Mouse (Mus musculus): ENCODE results near the gene Klhl12. TPM values are rescaled to one million over a fixed set of nuclear protein-coding genes. Genes with fewer than 3 reads are reported as not detected.
"Not testable (repeated sequence)": the region's sequence is repeated elsewhere in the genome, so short reads cannot be mapped to it uniquely, and the experiment has no call there.

The Klhl12 gene
- polyA plus RNA-seq, 1 experiment from 2014 or later, result 35.0 TPM

DNA sequence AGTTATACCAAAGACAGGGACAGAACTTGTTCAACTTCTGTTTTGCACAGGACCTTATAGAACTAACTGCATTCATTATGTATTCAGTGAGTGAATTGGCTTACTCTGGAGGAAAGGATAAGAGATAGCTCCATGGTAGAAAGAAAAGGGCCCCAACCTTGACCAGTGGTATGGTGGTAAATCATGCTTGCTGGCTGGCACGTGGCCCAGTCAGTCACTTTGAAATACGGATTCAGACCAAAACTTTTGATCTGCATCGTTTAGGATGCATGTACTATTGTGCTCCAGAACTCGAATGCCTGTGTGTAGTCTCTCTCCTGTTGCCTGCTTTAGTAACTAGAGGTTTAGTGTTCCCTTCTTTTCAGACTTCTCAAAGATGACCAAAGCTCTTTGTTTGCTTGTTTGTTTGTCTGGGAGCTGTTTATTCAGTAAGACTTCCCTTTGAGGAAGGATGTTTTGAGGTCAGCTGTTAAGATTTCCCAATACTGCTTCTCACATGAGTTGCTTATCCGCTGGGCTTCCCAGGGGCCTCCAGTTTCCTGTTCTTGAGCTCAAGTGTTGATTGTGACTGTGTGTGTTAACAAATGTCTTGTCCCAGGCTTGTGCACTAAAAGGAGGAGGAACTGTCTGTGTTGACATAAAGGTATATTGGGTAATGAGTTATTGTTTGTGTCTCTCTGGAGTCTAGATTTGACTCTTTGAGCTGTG lies 35.4 kb upstream of the Klhl12 start:
- H3K27ac ChIP-seq, result peak overlapping the region; percentile 35; the same call in 1 of the 2 replicates
- H3K4me3 ChIP-seq (replicated peaks), result no peak overlapping the region
- no peak overlapping the region; the same call in 1 of the 2 replicates for H3K4me2 ChIP-seq
- H3K36me3 ChIP-seq, result peaks cover 28% of the 10 kb centered on the region
- H3K9ac ChIP-seq (replicated peaks), result no peak overlapping the region
- no peak for ATAC-seq (ENCODE audit: insufficient number of reproducible peaks, insufficient read depth, low FRiP score, low TSS enrichment, low read depth)
- no peaks in the 10 kb centered on the region for H3K27me3 ChIP-seq
- H3K4me1 ChIP-seq (replicated peaks), result peaks cover 50% of the 10 kb centered on the region
- WGBS, result 61% methylated on average over 5 of the region's 5 CpGs
- no peaks in the 10 kb centered on the region for H3K9me3 ChIP-seq

DNA sequence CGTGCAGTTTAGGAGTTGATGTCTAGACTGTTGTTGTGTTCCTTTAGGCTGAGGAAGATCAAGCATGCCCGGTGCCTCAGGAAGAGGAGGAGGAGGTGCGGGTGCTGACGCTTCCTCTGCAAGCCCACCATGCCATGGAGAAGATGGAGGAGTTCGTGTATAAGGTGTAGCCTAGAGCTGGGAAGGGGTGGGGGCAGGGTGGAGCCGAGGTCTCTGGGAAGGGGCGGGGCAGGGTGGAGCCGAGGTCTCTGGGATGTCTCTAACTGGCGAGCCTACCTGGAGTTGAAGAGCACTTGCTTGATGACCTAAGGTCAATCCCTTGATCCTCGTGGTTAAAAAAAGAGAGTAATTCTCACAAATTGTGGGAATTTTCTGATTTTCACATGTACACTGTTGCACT lies 31.4 kb upstream of the Klhl12 start:
- no peak for ATAC-seq (ENCODE audit: insufficient number of reproducible peaks, insufficient read depth, low FRiP score, low TSS enrichment, low read depth)
- H3K36me3 ChIP-seq, result peaks cover 64% of the 10 kb centered on the region
- H3K4me3 ChIP-seq (replicated peaks), result no peak overlapping the region
- H3K9me3 ChIP-seq, result no peaks in the 10 kb centered on the region
- H3K4me2 ChIP-seq, result no peak overlapping the region
- H3K4me1 ChIP-seq (replicated peaks), result peaks cover 23% of the 10 kb centered on the region
- WGBS, result 75% methylated on average over 10 of the region's 10 CpGs
- H3K27ac ChIP-seq, result no peak overlapping the region
- no peaks in the 10 kb centered on the region for H3K27me3 ChIP-seq
- H3K9ac ChIP-seq (replicated peaks), result no peak overlapping the region

DNA sequence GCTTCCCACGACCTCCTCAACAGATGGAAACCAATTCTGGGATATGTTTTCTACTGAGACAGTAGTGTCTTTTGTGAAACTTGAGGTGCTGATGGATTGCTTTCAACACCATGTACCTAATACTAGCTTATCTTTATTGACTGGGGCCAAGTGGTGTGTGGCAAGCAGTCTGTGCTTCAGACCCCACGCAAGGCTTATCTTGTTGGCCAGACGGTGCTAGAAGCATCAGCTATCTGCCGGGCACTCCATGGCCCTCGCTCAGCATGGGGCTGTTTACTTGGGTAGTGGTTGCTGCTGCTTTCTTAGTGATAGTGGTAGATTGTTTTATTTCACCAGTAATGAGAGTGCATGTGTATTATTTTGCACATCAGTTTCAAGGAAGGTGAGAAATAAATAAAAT lies 29.0 kb upstream of the Klhl12 start:
- Histone ChIP-seq H3K4me2 (no peak overlapping the region), H3K9ac (replicated peaks) (no peak overlapping the region), H3K36me3 (peaks cover 85% of the 10 kb centered on the region), H3K4me3 (replicated peaks) (no peak overlapping the region), H3K27me3 (no peaks in the 10 kb centered on the region), H3K9me3 (no peaks in the 10 kb centered on the region), H3K4me1 (replicated peaks) (peaks cover 3% of the 10 kb centered on the region; the same call in 1 of the 2 replicates), H3K27ac (no peak overlapping the region)
- WGBS, result 83% methylated on average over 5 of the region's 5 CpGs
- ATAC-seq (ENCODE audit: insufficient number of reproducible peaks, insufficient read depth, low FRiP score, low TSS enrichment, low read depth), result no peak

DNA sequence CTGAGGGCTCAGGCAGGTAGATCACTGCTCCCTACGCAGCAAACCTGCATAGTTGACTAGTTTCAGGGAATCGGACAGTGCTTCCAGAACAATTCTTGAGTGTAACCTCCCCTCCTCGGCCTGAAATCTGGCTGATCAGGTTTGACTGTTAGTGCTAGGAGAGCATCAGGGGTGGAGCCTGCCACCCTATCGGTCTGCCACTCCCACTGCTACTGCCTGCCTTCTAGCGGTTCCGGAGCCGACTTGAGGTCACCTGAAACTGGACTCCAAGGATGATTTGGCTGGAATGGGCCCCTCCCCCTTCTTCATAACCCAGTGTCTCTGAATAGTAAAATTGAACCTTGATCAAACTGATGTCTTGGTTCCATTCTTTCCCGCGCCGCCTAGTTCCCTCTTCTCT lies 22.3 kb upstream of the Klhl12 start:
- no peaks in the 10 kb centered on the region for H3K27me3 ChIP-seq
- H3K36me3 ChIP-seq, result peaks cover 54% of the 10 kb centered on the region
- no peak overlapping the region for H3K27ac ChIP-seq
- no peaks in the 10 kb centered on the region for H3K9me3 ChIP-seq
- H3K4me1 ChIP-seq (replicated peaks), result no peaks in the 10 kb centered on the region
- no peak overlapping the region for H3K4me2 ChIP-seq
- no peak overlapping the region for H3K4me3 ChIP-seq (replicated peaks)
- 87% methylated on average over 10 of the region's 10 CpGs for WGBS
- ATAC-seq (ENCODE audit: insufficient number of reproducible peaks, insufficient read depth, low FRiP score, low TSS enrichment, low read depth), result no peak
- H3K9ac ChIP-seq (replicated peaks), result no peak overlapping the region

DNA sequence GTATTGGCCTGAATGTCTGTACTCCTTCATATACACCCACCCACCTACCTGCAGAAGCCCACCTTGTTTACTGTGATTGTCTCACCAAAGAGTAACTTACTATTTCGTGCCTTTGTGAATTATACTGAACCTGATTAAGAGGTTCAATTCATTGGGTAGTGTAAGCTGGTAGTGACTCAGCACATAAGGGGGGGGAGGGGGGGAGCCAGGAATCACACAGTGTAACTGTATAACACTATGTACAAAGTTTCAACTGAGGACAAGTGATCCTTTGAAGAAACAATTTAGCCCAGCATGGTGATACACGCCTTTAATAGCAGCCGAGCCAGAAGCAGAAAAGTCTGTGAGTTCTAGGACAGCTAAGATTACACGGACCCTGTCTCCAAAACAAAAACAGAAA lies 21.9 kb upstream of the Klhl12 start:
- no peaks in the 10 kb centered on the region for H3K4me1 ChIP-seq (replicated peaks)
- H3K36me3 ChIP-seq, result peaks cover 50% of the 10 kb centered on the region
- H3K9me3 ChIP-seq, result no peaks in the 10 kb centered on the region
- H3K4me2 ChIP-seq, result no peak overlapping the region
- H3K27ac ChIP-seq, result no peak overlapping the region
- 88% methylated on average over 4 of the region's 4 CpGs for WGBS
- H3K27me3 ChIP-seq, result no peaks in the 10 kb centered on the region
- ATAC-seq (ENCODE audit: insufficient number of reproducible peaks, insufficient read depth, low FRiP score, low TSS enrichment, low read depth), result no peak
- H3K4me3 ChIP-seq (replicated peaks), result no peak overlapping the region
- H3K9ac ChIP-seq (replicated peaks), result no peak overlapping the region

DNA sequence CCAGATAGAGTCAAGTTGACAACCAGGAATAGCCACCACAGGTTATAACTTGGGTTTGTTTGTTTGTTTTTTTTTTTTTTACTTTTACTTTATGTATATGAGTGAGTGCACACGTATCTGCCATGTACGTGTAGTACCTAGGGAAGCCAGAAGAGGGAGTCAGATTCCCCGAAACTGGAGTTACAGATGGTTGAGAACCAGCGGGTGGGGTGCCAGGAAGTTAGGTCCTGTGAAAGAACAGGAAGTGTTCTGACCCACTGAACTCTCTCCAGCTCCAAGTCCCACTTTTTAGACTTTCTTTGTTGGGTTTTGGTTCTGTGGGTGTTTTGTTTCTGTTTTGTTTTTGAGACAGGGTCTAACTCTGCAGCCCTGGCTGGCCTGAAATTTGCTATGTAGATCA lies 19.9 kb upstream of the Klhl12 start:
- Histone ChIP-seq H3K9ac (replicated peaks) (no peak overlapping the region), H3K4me1 (replicated peaks) (no peaks in the 10 kb centered on the region), H3K9me3 (no peaks in the 10 kb centered on the region), H3K27ac (no peak overlapping the region), H3K4me2 (no peak overlapping the region), H3K27me3 (no peaks in the 10 kb centered on the region), H3K4me3 (replicated peaks) (no peak overlapping the region), H3K36me3 (peaks cover 33% of the 10 kb centered on the region)
- no peak for ATAC-seq (ENCODE audit: insufficient number of reproducible peaks, insufficient read depth, low FRiP score, low TSS enrichment, low read depth)
- 36% methylated on average over 4 of the region's 4 CpGs for WGBS

DNA sequence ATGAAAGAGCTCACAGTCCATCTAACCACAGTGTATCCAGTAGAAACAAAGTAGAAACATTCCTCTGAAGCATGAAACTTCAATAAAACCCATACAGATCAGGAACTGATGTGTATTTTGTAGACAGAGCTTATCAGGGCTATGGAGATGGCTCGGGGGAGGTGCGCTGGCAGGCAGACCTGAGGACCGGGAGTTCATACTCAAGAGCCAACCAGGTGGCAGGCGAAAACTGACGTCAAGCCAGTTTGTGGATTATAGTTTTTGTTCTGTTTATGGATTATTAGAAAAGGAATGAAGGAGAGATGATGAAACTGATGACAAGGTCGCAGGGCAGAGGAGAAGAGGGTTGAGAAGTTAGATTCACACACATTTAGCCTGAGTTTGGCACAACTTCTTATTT lies 14.9 kb upstream of the Klhl12 start:
- WGBS, result 90% methylated on average over 6 of the region's 6 CpGs
- Histone ChIP-seq H3K9me3 (no peaks in the 10 kb centered on the region), H3K27ac (no peak overlapping the region)

DNA sequence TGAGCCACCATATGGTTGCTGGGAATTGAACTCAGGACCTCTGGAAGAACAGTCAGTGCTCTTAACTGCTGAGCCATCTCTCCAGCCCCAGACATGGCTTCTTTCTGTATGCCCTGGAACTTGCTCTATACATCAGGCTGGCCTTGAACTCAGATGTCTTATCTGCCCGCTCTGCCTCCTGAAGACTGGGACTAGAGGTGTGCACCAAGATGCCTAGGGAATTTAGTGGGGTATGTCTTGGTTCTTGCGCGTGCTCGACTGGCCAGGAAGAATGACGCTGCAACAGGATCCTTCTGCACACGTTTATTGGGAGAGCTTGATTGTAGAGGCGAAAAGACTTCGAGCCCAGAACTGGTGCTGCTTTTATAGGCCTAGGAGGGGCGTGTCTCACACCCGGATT lies 13.6 kb upstream of the Klhl12 start:
- not testable (repeated sequence) for H3K27ac ChIP-seq; H3K9me3 ChIP-seq; H3K4me1 ChIP-seq (replicated peaks); H3K4me3 ChIP-seq (replicated peaks); ATAC-seq (ENCODE audit: insufficient number of reproducible peaks, insufficient read depth, low FRiP score, low TSS enrichment, low read depth); H3K36me3 ChIP-seq; H3K4me2 ChIP-seq; H3K27me3 ChIP-seq; H3K9ac ChIP-seq (replicated peaks)
- WGBS, result 92% methylated on average over 8 of the region's 10 CpGs

More for the DNA sequence above, 14.9 kb upstream of the Klhl12 start:
- ATAC-seq (ENCODE audit: insufficient number of reproducible peaks, insufficient read depth, low FRiP score, low TSS enrichment, low read depth), result no peak
- H3K4me3 ChIP-seq (replicated peaks), result no peak overlapping the region
- H3K4me2 ChIP-seq, result no peak overlapping the region
- no peak overlapping the region for H3K9ac ChIP-seq (replicated peaks)
- no peaks in the 10 kb centered on the region for H3K27me3 ChIP-seq
- H3K4me1 ChIP-seq (replicated peaks), result no peaks in the 10 kb centered on the region
- H3K36me3 ChIP-seq, result no peaks in the 10 kb centered on the region

DNA sequence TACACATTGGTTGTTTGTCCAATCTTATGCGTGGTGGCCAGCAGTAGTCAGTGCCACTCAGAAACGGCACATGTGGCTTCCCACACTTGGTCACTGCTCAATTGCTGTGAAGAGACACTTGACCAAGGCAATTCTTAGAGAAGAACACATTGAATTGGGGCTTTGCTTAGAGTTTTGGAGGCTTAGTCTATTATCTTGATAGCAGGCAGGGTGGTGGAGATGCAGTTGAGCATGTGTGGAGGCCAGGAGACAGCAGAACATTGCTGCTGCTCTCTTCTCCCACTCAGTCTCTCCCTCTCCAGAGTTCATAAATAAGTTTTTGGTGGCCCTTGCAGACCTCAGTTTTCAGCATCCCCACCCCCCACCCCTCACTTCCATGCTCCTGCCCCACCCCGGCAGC lies 12.9 kb upstream of the Klhl12 start:
- no peaks in the 10 kb centered on the region for H3K27me3 ChIP-seq
- ATAC-seq (ENCODE audit: insufficient number of reproducible peaks, insufficient read depth, low FRiP score, low TSS enrichment, low read depth), result no peak
- H3K4me3 ChIP-seq (replicated peaks), result no peak overlapping the region
- H3K4me1 ChIP-seq (replicated peaks), result no peaks in the 10 kb centered on the region
- no peak overlapping the region for H3K9ac ChIP-seq (replicated peaks)
- 95% methylated on average over 3 of the region's 3 CpGs for WGBS
- H3K36me3 ChIP-seq, result no peaks in the 10 kb centered on the region
- no peak overlapping the region for H3K4me2 ChIP-seq
- H3K27ac ChIP-seq, result no peak overlapping the region
- H3K9me3 ChIP-seq, result no peaks in the 10 kb centered on the region

DNA sequence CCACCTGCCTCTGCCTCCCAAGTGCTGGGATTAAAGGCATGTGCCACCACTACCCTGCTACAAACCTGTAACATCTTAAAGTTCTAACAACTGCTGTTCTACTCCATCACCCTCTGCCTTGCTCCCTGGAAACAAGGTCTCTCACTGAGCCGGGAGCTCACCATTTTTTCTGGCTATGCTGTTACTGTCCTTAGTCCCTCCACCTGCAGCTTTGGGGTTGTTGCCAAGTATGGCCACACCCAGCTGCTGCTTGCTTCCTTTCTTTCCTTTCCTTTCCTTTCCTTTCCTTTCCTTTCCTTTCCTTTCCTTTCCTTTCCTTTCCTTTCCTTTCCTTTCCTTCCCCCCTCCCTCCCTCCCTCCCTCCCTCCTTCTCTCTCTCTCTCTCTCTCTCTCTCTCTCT lies 12.0 kb upstream of the Klhl12 start:
- not testable (repeated sequence) for H3K27ac ChIP-seq; ATAC-seq (ENCODE audit: insufficient number of reproducible peaks, insufficient read depth, low FRiP score, low TSS enrichment, low read depth); H3K4me1 ChIP-seq (replicated peaks); H3K4me2 ChIP-seq; H3K9ac ChIP-seq (replicated peaks); H3K9me3 ChIP-seq; H3K4me3 ChIP-seq (replicated peaks); H3K27me3 ChIP-seq; H3K36me3 ChIP-seq
- 87% methylated on average over 1 of the region's 1 CpGs for WGBS

DNA sequence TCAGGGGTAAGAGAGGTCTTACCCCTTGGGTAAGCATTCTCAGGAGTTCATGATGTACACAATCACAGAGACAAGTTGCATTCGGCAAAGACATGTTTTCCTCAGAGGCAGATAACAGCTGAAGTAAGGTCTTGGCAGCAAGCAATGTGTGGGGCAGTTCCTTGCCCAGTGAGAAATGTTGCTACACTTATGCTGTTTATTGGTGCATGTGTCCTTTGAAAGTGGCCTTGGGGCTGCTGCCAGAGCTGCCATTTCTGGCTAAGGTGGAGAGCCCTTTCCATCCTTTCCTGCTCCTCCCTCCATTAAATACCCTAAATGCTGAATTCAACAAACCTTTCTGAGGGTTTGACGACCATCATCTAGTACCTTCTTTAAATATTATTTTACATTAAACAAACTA lies 9.9 kb upstream of the Klhl12 start:
- WGBS, result 90% methylated on average over 2 of the region's 2 CpGs
- Histone ChIP-seq H3K9me3 (no peaks in the 10 kb centered on the region), H3K4me3 (replicated peaks) (no peak overlapping the region), H3K27ac (no peak overlapping the region), H3K36me3 (no peaks in the 10 kb centered on the region), H3K4me2 (no peak overlapping the region), H3K27me3 (no peaks in the 10 kb centered on the region), H3K9ac (replicated peaks) (no peak overlapping the region), H3K4me1 (replicated peaks) (no peaks in the 10 kb centered on the region)
- no peak for ATAC-seq (ENCODE audit: insufficient number of reproducible peaks, insufficient read depth, low FRiP score, low TSS enrichment, low read depth)

DNA sequence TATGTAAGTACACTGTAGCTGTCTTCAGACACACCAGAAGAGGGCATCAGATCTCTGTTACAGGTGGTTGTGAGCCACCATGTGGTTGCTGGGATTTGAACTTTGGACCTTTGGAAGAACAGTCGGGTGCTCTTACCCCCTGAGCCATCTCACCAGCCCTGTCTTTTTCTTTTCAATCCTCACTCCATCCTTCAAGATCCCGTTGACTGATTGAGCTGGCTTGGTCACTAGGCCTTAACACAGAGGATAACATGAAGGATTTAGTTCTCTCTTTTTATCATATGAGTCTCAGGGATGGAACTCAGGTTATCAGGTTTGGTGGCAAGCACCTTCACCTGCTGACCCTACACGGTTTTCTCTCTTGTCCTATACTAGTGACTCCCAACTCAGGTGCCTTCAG lies 6.8 kb upstream of the Klhl12 start:
- H3K4me2 ChIP-seq; H3K9me3 ChIP-seq; H3K27me3 ChIP-seq; ATAC-seq (ENCODE audit: insufficient number of reproducible peaks, insufficient read depth, low FRiP score, low TSS enrichment, low read depth); H3K36me3 ChIP-seq; H3K4me3 ChIP-seq (replicated peaks); H3K9ac ChIP-seq (replicated peaks); H3K27ac ChIP-seq; H3K4me1 ChIP-seq (replicated peaks): not testable (repeated sequence)
- WGBS, result 71% methylated on average over 3 of the region's 3 CpGs
